Mouse (Mus musculus): ENCODE results near the gene Limd2. TPM values are rescaled to one million over a fixed set of nuclear protein-coding genes. Genes with fewer than 3 reads are reported as not detected.
"Not testable (repeated sequence)": the region's sequence is repeated elsewhere in the genome, so short reads cannot be mapped to it uniquely, and the experiment has no call there.

Gene Limd2
- 69.7 and 81.8 TPM in 2 replicates for total RNA-seq (2014; rRNA removed)
- 122 and 141 TPM in 2 replicates for polyA plus RNA-seq (2015; fragmentation: Nextera tagmentation; extraction: Ambion mirVana)

DNA sequence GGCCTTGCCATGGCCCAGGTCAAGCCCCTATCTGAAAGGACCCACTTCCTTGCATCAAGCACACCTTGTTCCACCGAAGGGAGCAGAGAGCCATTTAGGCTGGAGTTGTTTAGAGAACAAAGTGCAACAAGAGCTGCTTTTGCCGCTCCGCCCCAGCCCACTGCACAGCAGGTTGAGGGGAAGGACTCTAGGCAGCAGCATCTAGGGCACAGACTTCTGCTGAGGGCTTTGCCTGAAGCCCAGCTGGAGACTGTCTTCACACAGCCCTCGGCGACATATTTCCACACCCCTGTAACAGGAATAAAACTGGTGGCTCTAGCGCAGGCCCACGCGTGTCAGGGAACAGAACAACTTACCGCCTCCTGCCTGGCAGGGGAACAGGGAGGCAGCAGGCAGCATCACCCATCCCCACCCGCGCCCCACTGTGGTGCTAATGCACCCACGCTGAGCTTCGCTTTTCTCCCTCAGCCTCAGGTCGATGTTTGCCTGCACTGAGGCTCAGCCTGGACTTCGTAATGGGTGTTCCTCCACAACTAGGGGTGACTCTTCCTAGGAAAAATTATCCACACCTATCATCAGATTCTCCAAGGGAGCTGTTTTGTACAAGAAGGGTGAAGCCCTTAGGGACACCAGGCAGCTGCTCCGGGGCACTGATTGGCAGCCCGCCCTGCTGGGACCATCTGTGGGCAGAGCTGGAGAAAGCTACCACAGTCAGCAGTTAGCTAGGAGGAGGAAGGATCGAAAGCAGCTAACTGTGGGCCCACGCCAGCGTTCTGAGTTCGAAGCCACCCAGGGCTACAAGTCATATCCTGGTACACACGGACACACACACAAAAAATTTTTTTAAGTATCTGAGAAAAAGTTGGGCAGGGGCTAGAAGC lies at the start of gene Limd2, which contains the start of gene Gm10840:
Limd2 (minus strand) TSS at position 20 of the 881 bp plus-strand sequence.
Gm10840 (plus strand) TSS at position 10 of the 881 bp plus-strand sequence.
- Histone ChIP-seq H3K9me3 (ENCODE audit: low read length) (no peaks in the 10 kb centered on the region), H3K36me3 (ENCODE audit: insufficient read depth, low read length) (peaks cover 18% of the 10 kb centered on the region)
- ATAC-seq (ENCODE audit: low FRiP score) = 0 out of 2 replicates have a peak, but pooled peaks have one; percentile 19

DNA sequence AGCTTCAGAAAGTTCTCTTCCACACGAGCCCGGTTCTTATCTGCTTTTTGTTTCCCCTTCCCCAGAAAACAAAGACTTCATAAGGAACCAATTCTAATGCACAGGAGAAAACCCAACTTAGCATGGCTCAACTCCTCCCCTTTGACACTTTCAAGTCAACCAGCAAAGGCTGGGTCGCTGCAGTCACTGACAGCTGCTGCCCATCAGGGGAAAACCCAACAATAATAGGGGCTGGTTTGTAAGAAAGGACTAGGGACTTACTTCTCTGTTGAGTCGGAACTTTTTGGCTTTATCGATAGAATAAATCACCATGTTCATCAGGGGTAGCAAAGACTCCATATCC lies 41.4 kb upstream of the Limd2 start, which contains the start of gene Strada:
Strada (minus strand) TSS at position 46 of the 343 bp plus-strand sequence.
- Histone ChIP-seq H3K27ac (ENCODE audit: low read depth, low read length) (no peak within 1 kb of the TSS), H3K4me1 (ENCODE audit: insufficient read depth, low read length) (no peaks in the 10 kb centered on the region), H3K9me3 (ENCODE audit: low read length) (no peaks in the 10 kb centered on the region), H3K9ac (replicated peaks; ENCODE audit: low read length, poor library complexity, severe bottlenecking) (no peak within 1 kb of the TSS), H3K4me2 (ENCODE audit: low read depth, low read length, poor library complexity, severe bottlenecking) (no peak within 1 kb of the TSS), H3K27me3 (ENCODE audit: insufficient read depth, low read length) (no peaks in the 10 kb centered on the region), H3K4me3 (ENCODE audit: low read depth, low read length) (no peak within 1 kb of the TSS), H3K36me3 (ENCODE audit: insufficient read depth, low read length) (peaks cover 55% of the 10 kb centered on the region)
- no peak for TF ChIP-seq CTCF (IDR thresholded peaks at IDR 0.05)
- 91% methylated on average over 5 of the region's 5 CpGs for WGBS
- DNase-seq (ENCODE audit: low spot score) = no peak
- no peak for ATAC-seq (ENCODE audit: low FRiP score)

More for the DNA sequence above, at the start of gene Limd2, which contains the start of gene Gm10840:
- DNase-seq (ENCODE audit: low spot score) = peak; percentile 43
- Histone ChIP-seq H3K4me2 (ENCODE audit: low read depth, low read length, poor library complexity, severe bottlenecking) (peak within 1 kb of the TSS; percentile 92), H3K27ac (ENCODE audit: low read depth, low read length) (peak within 1 kb of the TSS; percentile 97), H3K27me3 (ENCODE audit: insufficient read depth, low read length) (no peaks in the 10 kb centered on the region), H3K9ac (replicated peaks; ENCODE audit: low read length, poor library complexity, severe bottlenecking) (peak within 1 kb of the TSS; percentile 88), H3K4me1 (ENCODE audit: insufficient read depth, low read length) (peaks cover 14% of the 10 kb centered on the region; the same call in 1 of the 2 replicates), H3K4me3 (ENCODE audit: low read depth, low read length) (peak within 1 kb of the TSS; percentile 75)
- 0 out of 2 replicates have a peak, but pooled peaks have one; percentile 12 for TF ChIP-seq CTCF (IDR thresholded peaks at IDR 0.05)
- 23% methylated on average over 22 of the region's 22 CpGs for WGBS

DNA sequence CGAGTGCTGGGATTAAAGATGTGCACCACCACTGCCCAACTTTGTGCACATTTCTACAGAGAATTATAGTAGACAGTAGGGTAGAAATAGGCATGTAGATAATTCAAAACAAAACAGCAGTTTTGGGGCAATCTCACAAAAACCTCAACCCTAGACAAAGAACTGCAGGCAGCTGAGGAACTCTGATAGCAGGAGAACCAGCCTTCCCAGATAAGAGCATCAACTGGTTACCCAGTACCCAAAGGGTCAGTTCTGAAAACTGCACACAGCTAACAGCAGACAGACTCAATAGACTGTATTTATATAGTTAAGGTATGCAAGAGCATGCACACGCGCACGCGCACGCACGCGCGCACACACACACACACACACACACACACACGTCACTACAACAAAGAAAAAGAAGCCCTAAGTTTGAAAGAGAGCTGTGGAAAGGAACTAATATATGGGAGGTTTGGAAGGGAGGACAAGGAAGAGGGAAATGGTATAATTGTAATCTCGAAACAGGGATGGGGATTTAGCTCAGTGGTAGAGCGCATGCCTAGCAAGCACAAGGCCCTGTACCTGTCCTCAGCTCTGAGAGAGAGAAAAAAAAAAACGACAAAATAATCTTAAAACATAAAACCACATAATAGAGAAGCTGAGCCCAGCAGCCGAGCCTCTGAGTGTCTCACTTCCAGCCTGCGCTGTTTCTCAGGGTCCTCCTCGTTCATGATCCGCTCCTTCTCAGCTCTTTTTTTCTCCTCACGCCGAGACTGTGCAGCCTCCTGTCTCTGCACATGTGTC lies 40.9 kb upstream of the Limd2 start:
- H3K4me1 ChIP-seq (ENCODE audit: insufficient read depth, low read length) = no peaks in the 10 kb centered on the region
- H3K36me3 ChIP-seq (ENCODE audit: insufficient read depth, low read length) = peaks cover 50% of the 10 kb centered on the region

DNA sequence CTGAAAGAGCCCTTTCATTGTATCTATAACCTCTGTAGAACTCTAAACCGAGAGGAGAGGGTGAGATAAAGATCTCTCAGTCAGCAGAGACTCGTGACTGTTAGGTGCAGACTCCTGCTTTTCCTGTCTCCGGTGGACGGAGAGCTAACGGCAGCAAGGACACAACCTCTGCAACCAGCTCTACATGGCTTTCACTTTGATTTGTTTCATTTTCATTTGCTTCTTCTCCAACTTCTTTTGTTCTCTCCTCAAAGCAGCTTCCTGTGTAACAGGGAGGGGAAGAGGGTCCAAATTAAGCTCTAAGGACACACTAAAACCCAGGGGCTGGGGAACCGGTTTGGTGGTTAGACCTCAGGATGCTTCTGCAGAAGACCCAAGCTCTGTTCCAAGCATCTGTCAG lies 40.1 kb upstream of the Limd2 start:
- WGBS = 77% methylated on average over 6 of the region's 6 CpGs
- no peak overlapping the region for H3K4me2 ChIP-seq (ENCODE audit: low read depth, low read length, poor library complexity, severe bottlenecking)
- H3K9me3 ChIP-seq (ENCODE audit: low read length) = no peaks in the 10 kb centered on the region
- no peak for DNase-seq (ENCODE audit: low spot score)
- H3K27me3 ChIP-seq (ENCODE audit: insufficient read depth, low read length) = no peaks in the 10 kb centered on the region
- H3K9ac ChIP-seq (replicated peaks; ENCODE audit: low read length, poor library complexity, severe bottlenecking) = no peak overlapping the region
- peaks cover 48% of the 10 kb centered on the region for H3K36me3 ChIP-seq (ENCODE audit: insufficient read depth, low read length)
- ATAC-seq (ENCODE audit: low FRiP score) = no peak
- no peak overlapping the region for H3K4me3 ChIP-seq (ENCODE audit: low read depth, low read length)
- no peak overlapping the region for H3K27ac ChIP-seq (ENCODE audit: low read depth, low read length)
- no peak for TF ChIP-seq CTCF (IDR thresholded peaks at IDR 0.05)
- no peaks in the 10 kb centered on the region for H3K4me1 ChIP-seq (ENCODE audit: insufficient read depth, low read length)

More for the DNA sequence above, 40.9 kb upstream of the Limd2 start:
- Histone ChIP-seq H3K4me3 (ENCODE audit: low read depth, low read length) (no peak overlapping the region), H3K9me3 (ENCODE audit: low read length) (no peaks in the 10 kb centered on the region), H3K4me2 (ENCODE audit: low read depth, low read length, poor library complexity, severe bottlenecking) (no peak overlapping the region), H3K27me3 (ENCODE audit: insufficient read depth, low read length) (no peaks in the 10 kb centered on the region), H3K27ac (ENCODE audit: low read depth, low read length) (no peak overlapping the region), H3K9ac (replicated peaks; ENCODE audit: low read length, poor library complexity, severe bottlenecking) (no peak overlapping the region)
- 96% methylated on average over 19 of the region's 19 CpGs for WGBS
- ATAC-seq (ENCODE audit: low FRiP score) (no peak), DNase-seq (ENCODE audit: low spot score) (no peak)
- TF ChIP-seq CTCF (IDR thresholded peaks at IDR 0.05) = no peak

DNA sequence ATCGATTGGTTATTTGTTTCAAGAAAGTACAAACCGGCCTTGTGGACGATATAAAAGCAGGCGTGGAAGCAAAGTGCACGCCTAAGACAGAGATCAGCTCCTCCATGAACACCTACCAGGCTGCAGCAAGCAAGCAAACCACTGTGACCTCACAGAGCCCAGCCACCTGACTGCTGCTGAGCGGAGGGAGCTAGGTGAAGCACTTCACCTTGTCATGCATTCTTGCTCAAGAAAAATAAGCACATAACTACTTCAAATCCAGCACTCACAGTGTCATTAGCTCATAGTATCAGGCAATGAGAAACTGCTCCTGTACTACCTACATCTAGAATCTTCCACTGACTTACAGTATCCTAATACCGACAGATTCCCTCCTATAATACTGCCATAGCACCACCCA lies 39.3 kb upstream of the Limd2 start:
- not testable (repeated sequence) for ATAC-seq (ENCODE audit: low FRiP score); H3K27ac ChIP-seq (ENCODE audit: low read depth, low read length); DNase-seq (ENCODE audit: low spot score); H3K4me3 ChIP-seq (ENCODE audit: low read depth, low read length); H3K4me2 ChIP-seq (ENCODE audit: low read depth, low read length, poor library complexity, severe bottlenecking); H3K4me1 ChIP-seq (ENCODE audit: insufficient read depth, low read length); H3K27me3 ChIP-seq (ENCODE audit: insufficient read depth, low read length); H3K9ac ChIP-seq (replicated peaks; ENCODE audit: low read length, poor library complexity, severe bottlenecking); H3K9me3 ChIP-seq (ENCODE audit: low read length)
- 93% methylated on average over 7 of the region's 7 CpGs for WGBS
- peaks cover 41% of the 10 kb centered on the region for H3K36me3 ChIP-seq (ENCODE audit: insufficient read depth, low read length)
